Mouse (Mus musculus) 416B (cell line): ENCODE measurements around the gene Tmem237.

Experiments used
- DNase-seq: peaks from one replicate; pipeline ENCODE4 v3.0.0; 2011; ENCODE audit warnings: low read depth

Gene Tmem237

DNA sequence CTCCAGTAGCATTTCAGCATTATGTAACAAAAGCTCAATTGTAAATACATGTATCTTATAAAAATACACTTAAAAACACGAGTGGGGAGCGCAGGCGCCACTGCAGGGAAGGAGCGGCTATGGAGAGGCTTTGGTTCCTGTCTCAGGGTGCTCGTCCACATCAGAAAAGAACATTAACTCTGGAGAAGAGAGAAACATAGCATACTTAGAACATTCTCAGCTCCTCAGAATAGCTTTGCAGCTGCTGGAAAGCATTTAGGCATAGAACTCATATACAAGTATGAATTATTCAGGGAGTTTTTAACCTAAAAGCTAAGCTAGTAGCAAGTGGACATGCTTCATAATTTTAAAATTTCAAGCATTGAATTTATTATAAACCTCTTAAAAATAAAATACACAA, 19.2 kb downstream of the Tmem237 start:
- no peak for DNase-seq

DNA sequence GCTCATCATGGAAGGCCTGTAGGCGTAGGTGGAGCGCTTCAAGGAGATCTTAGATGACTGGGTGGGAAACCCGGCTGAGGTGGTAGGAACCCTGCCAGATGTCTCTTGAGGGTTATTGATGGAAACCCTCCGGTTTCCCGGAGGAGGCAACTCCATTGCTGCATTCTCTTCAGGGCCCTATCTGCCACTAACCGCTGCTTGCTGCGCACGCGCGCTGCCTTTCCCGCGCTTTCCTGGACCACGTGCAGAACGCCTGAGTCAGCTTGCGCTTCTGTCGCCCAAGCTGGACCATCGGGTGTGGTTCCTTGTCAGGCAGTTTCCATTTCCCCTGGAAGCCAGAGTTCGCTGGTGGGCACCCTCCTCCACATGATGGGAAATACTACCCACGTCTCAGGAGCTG, 25.5 kb downstream of the Tmem237 start, which contains the start of gene C2cd6:
Gene C2cd6 (minus strand): TSS at position 196 of the 400 bp plus-strand sequence.
- DNase-seq = no peak

- peak; percentile 27 for DNase-seq
These were observed 49.3 kb downstream of the Tmem237 start for GRCm38 (mm10) chr1:59070867-59071266.

DNA sequence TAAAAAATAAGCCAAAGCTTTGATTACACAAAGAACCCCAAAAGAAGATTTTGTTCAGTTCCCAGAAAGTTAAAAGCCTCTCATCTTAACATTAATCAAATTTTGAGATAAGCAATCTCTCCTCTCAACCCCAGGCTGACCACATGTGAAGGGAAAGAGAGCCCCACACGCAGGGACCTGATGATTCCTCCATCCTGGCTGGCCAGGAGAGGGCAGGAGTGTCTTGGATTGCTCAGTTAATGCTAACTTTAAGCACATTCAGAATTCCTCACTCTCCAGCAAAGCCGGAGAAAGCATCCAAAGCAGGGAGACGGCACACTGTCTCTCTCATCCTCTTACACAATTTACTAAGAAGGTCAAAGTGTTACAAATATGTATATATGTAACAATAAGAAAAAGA, 52.2 kb downstream of the Tmem237 start:
- DNase-seq = peak; percentile 46

DNA sequence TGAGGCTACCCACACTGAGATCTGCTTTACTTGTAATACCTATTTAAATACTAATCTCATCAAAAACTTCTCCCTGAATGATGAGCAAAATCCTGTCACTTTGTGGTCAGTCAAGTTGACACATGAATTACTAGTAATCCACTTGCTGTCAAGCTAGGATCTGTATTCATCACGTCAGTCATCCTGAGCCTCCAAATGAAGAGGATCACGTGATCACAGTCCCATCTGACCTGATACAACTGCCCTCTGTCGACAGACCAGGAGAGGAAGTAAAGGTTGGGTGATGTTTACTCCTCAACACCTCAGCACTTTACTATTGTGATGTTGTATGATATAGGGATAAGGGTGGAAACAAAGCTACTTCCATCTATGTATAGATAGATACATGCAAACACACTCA, 56.5 kb downstream of the Tmem237 start:
- peak; percentile 23 for DNase-seq

- no peak for DNase-seq
These were observed 63.3 kb downstream of the Tmem237 start for GRCm38 (mm10) chr1:59056955-59057354.

DNA sequence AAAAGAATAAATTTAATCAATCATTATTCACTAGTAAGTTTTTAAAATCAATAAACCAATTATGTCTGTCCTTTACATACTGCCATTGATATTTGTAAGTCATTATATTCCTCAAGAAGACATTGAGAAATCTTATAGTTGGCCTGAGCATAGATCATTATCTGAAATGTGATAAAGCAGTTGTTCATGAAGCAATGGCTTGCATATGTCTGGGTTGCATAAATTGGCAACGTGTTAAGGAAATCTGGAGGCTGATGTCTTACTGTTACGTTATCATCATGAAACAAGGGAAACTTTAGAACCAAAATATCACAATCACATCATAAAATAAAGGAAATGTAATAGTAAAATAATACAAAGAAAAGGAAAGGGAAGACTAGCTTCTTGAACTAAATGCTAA, 68.9 kb downstream of the Tmem237 start:
- DNase-seq = peak; percentile 83
